Mouse (Mus musculus) cerebral cortex, adult 2 months (tissue): ENCODE results near the gene Ltbp3.

Source experiments
- WGBS: fragments of 180-500 bp; shearing (Covaris S2); methylation state at CpG from one replicate; pipeline ENCODE4 v1.1.7; 2018; 5-methylcytosine and 5-hydroxymethylcytosine counted together

Gene Ltbp3

DNA sequence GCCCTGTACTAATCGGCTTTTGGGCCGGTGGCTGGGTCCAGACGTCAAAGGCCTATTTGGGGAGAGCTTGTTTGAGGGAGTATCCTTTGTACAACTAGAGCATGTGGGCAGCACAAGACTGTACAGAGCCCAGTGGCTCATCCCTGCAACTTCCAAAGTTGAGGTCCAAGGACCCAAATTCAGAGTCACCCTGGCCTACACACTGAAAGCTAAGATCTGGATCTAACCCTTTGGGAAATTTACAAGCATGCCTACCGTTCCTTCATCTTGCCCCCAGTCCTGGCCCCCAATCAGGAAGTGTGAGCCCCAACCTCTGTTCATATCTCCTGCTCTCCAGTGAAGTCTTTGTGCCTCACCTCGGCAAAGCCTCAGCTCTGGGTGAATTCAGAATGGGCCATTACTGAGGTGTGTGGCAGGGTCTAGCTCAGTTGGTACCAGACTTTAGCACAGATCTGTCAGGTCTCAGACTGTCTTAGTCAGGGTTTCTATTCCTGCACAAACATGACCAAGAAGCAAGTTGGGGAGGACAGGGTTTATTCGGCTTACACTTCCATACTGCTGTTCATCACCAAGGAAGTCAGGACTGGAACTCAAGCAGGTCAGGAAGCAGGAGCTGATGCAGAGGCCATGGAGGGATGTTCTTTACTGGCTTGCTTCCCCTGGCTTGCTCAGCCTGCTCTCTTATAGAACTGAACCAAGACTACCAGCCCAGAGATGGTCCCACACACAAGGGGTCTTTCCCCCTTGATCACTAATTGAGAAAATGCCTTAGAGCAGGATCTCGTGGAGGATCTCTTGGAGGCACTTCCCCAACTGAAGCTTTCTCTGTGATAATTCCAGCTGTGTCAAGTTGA lies 53.4 kb downstream of the Ltbp3 start:
- 6% methylated on average over 7 of the region's 7 CpGs for WGBS

DNA sequence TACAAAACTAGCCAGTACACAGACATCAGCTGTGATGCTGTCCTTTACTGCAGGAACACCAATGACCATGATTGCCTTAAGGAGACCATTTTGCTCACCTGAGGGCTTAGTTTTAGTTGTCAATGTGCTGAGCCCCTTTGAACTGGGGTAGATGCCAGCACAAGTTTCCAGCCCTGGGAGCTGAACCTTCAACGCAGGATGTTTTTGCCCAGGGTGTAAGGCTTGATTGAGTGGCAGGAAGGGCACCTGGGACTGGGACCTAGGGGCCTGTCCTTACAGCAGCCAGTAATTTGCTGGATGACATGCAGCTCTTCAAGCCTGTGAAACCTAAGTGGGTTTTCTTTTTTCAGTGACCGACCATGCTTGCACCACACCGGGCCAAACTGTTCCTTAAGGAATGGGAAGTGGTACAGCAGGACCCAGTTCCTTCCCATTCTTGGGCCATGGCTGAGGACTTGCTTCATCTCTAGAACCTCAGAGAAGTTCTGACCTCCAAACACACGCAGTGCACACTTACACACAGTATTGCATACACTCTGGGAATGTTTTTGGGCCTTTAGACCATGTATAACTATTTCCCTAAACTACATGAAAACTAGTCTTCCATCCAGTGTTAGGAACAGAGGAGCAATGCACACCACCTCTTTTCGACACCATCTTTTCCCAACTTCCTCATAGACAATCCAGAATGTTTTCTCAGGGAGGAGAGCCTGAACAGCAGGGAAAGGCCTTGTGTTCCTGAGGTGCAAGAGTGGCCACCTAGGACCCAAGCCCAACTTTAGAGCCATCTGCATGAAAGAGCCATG lies 54.3 kb downstream of the Ltbp3 start:
- WGBS = 7% methylated on average over 5 of the region's 5 CpGs

DNA sequence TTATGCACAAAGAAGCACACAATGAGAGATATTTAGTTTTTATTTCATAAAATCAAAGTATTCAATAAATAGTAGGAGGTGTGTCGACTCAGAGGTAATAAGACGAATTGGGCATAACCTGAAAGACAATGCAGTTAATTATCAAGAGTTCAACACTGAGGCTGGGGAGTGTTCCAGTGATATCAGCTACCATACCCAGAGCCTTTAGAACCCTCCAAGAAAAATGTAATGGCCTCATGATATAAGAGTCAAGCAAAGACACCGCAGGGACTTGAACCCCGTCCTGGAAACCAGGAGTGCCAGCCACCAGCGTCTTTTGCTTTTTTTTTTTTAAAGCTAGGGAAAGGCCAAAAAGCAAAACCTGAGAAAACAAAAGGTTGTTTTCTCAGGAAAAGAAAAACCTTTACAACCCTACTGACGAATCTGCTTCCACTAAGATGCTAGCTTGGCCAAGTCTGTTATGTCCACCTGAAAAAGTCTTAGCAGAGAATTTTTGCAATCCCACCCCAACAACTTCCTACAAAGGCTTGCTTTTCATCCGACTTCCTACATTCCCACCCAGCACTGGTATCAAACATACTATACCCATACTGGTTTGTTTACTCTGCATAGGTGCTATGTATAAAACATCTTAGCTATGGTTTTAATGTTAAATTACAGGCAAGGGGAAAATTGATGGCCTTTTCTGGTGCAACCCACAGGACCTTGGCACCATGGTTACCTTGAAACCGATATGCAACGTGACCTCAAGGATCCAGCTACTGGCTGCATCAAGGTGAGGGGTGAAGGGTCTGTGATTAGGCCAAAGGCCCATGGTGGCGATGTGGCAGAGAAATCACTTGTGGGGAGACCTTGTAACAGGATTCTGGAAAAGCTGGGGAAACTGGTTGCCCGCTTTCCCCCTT lies 55.2 kb downstream of the Ltbp3 start:
- WGBS = 8% methylated on average over 11 of the region's 11 CpGs

DNA sequence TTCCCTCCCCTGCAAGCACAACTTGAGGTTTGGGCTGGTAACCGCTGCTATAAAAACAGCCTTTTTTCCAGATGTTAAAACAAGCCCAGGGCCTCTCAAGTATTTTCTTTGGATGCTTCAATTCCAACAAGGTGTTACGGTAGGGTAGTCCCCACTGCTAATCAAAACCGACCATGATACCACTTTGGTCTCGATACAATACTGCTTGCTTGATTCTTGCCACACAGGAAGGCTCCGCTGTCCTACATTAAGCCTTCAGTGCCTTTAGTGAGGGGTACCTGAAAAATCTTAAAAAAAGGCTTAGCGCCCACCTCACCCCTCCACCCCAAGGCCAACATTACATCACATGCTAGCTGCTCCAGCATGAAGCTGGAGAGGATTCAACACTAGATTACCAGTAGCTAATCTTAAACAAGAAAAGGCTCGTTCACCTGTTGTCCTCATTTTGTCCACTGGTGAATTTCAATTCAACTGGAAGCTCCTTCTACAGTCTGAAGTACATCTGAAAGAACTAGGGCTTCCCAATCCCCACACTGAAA lies 55.9 kb downstream of the Ltbp3 start:
- 6% methylated on average over 7 of the region's 7 CpGs for WGBS

DNA sequence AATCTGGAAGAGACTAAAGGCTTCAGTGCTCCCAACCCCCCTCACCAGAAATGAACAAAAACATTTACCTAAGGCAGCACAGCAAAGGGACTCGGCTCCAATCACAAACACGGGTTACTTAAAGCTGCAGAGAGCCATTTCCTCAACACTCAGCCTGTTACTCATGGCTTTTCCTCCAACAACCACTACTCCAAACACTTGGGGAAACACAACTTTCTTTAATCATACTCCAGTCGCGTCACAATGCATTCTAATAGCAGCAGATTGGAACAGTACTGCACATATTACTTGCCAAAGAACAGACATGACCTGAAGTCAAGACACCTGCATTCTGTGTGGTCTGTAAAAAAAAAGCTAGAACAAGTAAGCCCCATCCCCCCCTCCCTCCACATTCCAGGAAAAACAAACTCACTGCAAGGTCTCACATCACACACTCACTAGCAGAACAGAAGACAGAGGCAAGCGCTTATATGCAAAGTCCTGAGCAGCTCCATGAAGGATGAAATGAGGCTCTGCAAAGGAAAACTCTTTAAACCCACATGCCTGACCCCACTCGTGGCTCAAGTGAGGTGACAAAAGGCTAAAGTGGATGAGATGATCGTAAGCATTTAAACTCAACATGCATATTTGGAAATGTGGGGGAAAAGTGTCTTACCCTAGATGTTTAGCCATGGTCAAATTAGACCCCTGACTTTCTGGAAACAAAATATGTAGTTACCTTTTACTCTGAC lies 56.8 kb downstream of the Ltbp3 start:
- 2% methylated on average over 7 of the region's 7 CpGs for WGBS

DNA sequence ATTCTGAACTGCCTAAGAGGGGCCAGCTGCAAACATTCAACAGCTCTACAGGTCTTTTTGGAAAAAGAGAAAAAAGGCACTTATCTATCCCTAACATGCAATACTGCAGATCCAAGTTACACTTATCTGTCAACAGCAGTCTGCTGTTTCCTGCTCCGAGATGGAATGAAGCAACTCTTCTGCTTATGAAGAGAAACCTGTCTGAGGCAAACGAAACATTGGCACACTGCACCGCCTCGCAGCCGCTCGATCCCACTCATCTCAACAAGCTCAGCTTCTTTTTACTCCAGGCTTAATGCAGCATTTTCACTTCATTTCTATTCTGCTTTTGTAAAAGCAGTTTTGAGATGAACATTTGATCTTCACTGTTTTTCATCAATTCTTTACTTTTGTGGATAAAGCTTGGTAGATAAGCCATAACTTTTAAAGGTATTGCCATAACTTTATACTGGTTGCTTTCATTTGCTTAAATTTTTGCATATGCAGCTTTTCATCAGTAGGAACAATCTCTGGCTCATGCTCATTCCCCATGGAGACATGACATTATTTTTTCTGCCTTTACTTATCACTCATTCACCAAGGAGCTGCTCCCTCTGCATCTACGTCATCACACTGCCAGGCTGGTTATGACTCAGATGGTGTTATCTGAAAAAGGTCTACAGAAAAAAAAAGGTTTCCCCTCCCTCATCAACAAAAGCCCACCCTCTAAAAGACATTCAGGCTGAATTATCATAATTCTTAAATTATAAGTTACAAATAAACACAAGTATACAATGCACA lies 58.2 kb downstream of the Ltbp3 start:
- WGBS = 0% methylated on average over 7 of the region's 7 CpGs

DNA sequence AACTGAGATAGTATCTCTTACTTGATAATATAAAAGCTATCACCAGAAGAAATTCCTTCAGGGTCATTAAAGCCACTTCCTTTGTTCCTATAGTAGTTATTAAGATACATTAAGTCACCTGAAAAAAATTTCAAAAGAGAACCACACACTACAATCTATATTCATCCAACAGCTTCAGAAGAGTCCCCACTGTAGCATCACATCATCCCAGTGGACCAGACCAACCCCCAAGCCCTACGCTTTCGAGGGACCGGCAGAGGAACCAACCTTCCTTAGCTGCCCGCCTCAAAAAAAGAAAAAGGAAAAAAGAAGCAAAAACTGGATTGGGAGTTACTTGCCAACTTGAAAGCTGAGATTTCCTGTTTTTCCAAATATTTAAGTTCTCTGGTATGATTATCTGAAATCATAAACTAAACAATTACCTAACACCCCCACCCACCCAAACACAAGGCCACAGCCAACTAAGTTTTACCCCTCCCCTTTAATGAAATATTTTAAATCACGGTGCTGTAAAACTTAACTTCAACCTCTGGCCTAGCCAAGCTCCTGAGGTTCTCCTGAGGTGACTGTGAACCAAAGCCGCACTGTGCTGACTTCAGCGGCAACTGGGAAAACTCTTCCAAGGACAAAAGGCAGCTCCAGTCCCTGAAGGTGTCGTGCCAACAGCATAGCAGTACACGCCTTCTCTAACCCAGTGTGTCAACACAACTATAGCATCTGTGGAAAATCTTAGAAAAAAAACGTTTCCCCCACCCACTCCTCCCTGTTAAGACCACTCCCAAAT lies 59.1 kb downstream of the Ltbp3 start:
- WGBS = under 1% methylated on average over 10 of the region's 10 CpGs

DNA sequence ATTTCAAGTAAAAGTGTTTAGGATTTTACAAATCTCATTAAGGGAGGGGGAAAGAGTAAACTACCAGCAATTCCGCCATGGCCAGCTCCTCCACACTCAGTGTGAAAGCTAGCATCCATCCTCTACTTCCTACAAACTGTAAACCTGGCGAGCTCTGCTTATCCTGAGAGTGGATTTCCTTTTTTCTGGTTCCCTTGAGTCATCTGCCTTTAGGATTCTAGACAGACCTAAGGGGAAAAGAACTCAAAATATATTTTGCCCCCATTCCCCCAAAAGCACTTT lies 59.6 kb downstream of the Ltbp3 start:
- WGBS = 2% methylated on average over 2 of the region's 2 CpGs

DNA sequence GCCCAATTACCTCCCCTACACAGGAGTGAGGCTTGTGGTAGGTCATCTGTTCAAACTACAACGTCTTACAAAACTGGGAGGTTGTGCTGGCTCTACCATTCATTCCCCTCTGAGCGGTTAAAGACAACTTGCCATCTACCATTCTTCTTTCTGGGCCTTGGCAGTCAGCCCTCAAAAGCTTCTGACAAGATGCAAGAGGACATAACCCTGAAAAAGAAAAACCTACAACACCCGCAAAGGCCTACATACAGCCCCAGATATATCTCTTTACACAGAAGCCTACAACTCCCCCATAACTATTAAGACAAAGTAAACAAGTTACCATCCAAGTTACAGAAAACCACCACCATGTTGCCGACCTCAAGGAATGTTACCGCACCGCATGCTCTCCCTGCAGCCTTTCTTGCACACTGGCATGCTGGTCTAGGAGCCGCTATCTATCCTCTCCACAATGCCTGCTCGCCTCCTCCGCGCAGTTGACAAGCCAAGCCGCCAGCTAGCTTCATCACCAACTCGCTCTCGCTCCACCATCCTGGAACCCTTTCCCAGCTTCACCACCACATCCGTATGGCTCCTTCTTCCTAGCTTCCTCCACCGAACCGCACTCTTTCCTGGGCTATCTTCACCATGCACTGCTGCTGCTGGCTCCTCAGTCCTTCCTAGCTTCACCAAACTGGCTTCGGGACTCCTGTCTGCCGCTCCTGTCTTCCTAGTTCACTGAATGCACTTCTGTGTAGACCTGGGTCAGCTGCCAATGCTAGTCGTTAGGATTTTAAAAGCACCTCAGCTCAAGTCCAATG lies 60.1 kb downstream of the Ltbp3 start:
- under 1% methylated on average over 19 of the region's 19 CpGs for WGBS

DNA sequence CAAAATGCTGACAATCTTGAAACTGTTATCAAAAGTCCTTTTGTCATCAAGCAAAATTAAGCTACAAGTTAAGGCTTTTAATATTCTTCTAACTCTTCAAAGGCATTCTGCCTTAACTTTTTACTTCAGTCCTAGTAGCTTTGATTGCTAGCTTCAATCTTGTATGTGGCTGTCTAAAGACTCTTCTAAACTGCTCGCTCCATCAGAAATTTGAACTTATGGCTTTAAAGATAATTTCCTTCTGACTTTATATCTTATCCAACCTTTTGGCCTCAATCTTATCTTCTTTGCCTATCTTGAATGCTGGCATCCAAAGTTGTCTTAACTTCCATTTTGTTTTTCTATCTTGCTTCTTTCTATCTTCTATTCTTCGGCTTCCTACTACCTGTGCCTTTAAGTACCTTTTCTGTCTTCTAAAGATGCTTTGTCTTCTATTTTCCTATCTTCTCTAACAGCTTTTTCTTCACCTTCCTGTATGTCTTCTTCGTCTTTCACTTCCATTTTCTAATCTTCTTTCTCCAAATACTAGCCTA lies 60.8 kb downstream of the Ltbp3 start:
- 0% methylated on average over 3 of the region's 3 CpGs for WGBS

DNA sequence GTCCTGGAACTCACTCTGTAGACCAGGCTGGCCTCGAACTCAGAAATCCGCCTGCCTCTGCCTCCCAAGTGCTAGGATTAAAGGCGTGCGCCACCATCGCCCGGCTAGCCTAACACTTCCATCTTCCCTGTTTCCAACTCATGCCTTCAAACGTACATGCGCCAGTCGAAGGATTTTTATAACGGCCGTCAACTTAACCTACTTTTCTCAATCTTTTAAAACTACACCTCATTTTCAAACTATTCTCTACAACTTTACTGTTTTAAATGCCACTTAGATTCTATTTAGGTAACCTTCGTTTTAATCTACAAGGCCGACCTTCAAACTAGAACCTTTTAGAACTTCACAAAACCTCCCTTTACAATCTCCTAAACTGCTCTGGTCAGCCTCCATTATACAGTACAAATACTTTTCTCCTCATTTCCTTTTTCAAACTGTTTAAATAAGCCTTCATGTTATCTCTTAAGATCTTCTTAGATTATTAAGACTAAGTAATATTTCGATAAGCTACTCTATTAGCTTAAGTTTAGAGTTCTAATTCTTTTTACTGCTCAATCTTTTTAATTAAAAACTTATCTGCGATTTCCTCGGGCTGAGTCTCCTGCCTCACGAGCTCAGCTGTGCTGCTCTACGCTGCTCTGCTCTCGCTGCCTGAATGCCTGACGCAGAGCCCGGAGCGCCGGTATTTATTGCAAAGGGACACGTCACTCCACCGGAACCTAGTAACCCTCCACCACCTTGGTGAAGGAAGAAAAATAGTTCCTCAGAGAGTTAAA lies 61.5 kb downstream of the Ltbp3 start:
- under 1% methylated on average over 25 of the region's 25 CpGs for WGBS

DNA sequence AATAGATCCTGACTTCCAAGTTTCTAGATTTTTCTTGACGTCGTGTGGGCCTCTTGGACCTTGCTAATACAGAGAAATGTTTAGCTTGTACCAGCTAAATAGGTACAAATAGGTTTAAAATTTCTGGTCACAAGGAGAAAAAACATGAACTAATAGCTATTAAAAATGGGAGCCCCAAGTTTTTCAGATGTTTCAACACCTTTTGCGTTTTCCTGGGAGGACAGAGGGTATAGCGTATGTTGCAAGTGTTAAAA lies 62.0 kb downstream of the Ltbp3 start:
- WGBS = 0% methylated on average over 4 of the region's 4 CpGs

DNA sequence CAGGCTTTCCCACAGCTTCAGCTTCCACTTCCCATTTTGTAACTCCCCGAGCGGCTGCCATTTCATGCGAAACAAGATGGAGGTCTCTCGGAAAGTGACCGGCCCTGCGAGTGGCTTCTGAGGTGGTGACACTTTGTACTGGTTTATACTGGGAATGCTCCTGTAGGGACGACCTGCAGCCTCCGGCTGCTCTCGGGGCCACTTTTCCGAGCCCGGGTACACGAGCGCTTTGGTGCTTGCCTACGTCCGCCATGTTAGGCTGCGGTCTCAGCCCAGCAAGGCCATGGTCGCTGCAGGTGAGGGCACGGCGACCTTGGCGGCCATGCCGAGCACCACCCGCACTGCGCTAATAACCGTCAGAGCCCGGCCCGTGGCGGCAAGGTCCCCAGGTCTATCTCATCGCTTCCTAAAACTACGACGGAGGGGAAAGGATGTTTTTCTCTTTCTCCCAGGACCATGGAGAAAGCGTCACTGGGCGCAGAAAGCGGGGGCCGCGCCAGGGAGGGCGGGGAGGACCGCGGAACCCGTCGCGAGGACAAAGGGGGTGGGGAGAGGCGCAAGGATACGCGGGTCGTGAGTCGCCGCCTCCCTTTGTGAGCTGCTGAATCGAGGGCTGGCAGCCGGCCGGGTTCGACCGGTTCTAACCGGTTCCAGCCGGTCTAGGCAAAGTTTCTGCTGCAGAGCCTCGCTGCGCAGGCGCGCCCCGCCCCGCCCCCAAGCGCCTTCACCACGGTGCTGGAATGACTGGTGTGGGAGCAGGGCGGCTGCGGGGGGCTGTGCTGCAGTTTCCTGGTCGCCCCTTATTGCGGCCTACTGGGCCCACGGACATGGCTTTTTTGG lies 62.6 kb downstream of the Ltbp3 start:
- WGBS = under 1% methylated on average over 67 of the region's 67 CpGs

DNA sequence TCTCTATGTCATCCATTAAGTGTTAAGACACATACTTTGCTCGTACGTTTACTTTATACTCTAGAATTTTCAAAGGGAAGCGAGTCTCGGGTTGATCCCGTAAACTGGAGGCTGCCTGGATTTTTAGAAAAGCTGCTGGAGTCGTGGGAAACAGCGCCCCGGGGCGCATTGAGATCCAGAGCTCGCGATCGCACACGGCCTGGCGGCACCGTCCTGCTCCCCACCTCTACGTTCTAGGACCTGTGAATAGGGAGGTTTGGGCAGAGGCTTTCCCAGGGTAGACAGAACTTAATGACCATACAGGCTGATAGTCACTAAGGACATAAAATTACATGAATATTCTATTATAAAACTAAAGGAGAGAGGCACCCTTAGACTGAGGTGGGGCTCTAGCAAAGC lies 63.2 kb downstream of the Ltbp3 start:
- WGBS = 1% methylated on average over 16 of the region's 16 CpGs

DNA sequence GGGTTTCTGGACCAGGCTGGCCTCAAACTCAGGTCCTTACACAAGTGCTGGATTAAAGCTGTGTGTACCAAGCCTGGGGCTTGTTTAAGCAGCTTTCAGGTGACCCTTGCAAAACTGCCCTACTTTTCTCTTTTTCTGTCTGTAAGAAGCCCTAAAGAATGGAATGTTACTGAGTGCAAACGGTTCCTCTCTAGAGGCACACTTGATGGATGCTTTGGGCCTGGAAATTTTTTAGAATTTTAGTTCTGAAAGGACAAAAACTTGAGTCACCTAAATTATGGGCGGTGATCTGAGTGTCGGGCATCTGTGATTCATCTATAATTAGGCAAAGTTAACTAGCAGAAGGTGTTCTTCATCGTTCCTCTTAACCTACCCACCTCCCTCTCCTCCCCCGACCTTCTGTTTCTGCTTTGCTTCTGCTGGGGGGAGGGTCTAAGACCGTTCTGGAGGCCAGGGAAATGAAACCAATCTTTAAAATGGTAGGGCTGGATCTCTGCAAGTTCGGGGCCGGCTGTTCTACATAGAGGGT lies 63.7 kb downstream of the Ltbp3 start:
- WGBS = 23% methylated on average over 8 of the region's 8 CpGs

DNA sequence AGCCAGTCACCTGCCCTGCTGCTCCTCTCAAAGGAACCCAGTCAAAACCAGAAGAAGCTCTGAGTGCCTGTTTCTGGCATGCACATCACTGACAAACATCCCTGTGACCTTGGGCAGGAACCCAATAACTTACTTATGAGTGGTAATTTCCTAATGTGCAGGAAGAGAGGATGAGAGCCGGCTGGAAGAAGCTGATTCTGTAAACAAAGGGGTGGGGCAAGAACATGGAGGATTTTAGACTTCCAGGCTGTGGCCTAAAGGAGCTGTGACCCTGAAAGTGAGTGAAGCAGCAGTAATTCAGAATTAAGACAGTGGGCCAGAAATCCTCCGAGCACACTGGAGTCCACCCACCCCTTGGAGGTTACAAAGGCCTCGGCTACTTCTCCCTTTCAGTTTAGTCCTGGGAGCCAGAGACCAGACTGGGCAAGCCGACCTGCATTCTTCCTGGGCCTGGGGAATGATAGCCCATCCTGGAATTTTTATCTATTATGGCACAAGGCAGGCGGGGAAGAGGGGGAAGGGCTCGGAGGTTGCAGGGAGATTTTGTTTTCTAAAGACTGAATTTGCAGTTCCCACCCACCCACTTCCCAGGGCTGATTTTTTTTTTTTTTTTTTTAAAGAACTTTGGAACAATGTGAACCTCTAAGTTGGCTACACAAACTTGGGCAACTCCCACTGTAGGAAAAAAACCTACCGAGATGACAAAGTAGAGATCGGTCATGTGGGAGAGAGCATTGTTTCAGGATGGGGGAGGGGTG lies 65.5 kb downstream of the Ltbp3 start:
- 7% methylated on average over 8 of the region's 8 CpGs for WGBS
